Mouse (Mus musculus): Measurements from ENCODE around the gene Map4k4.

DNA sequence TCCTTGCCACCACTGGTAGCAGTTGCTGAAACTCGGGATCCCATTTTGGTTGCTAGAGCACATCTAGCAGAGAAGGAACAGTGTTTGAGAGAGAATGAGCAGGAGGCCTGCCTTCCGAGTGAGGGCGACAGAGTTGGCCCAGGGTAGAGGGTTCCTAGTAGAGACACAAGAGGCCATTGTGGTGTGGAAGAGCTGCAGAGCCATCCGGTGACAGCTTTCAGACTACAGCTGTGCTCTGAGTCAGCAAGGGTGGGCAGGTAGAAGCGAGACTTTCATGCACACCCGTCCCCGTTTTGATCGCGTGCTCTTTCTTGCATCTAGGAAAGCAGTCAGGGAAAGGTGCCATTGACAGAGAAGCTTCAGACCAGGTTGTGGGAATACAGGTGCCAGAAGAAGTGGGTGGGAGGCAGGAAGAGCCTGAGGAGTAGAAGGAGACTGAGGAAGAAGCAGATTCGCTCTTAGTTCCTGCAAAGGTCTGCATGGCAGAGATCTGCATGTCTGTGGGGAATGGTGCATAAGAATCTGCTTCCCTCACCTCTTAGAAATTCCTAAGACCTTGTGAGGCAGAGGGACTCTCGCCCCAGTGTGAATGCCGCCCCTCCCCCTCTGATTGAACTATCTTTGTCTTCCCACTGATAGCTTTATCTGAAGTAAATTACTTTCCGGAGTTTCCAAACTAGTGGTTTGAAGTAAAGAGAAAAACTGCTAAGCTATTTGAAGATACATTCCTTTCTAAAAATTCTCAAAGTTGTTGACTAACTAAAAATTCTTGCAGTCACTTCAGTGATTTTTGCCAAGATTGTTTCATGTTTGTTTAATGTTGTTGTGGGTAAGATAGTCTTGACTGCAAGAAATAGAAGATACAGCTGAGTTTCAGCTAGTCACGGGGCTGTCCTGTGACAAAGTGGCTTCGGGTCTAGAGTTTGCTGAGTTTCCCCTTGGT is 23.0 kb downstream of the Map4k4 start:
- no peak for TF ChIP-seq CTCF (IDR thresholded peaks at IDR 0.05; ENCODE audit: insufficient read depth, low read length)
- TF ChIP-seq POLR2A (IDR thresholded peaks at IDR 0.05; ENCODE audit: borderline replicate concordance, extremely low read depth, low read depth, low read length) = no peak

Measured in lung, adult 2 months (tissue).